Mouse (Mus musculus): ENCODE results near the gene Plxna4. TPM values are rescaled to one million over a fixed set of nuclear protein-coding genes. Genes with fewer than 3 reads are reported as not detected.

The Plxna4 gene
- polyA plus RNA-seq, 1 experiment from 2014 or later = 14.0 TPM

GRCm38 (mm10) chr6:32449237-32449963, 138.6 kb downstream of the Plxna4 start:
- Histone ChIP-seq H3K4me3 (ENCODE audit: low read length) (no peak overlapping the region), H3K9ac (ENCODE audit: low read depth, low read length) (no peak overlapping the region), H3K9me3 (ENCODE audit: control insufficient read depth, low read length) (no peaks in the 10 kb centered on the region), H3K4me1 (ENCODE audit: control insufficient read depth, insufficient read depth, low read depth, low read length) (no peaks in the 10 kb centered on the region), H3K36me3 (ENCODE audit: control insufficient read depth, insufficient read depth, low read length) (no peaks in the 10 kb centered on the region), H3K27ac (ENCODE audit: low read depth, low read length) (no peak overlapping the region), H3K4me2 (ENCODE audit: low read length) (no peak overlapping the region), H3K27me3 (replicated peaks; ENCODE audit: control insufficient read depth, insufficient read depth, low read length) (no peaks in the 10 kb centered on the region)
- WGBS = 82% methylated on average over 8 of the region's 8 CpGs
- no peak for ATAC-seq

DNA sequence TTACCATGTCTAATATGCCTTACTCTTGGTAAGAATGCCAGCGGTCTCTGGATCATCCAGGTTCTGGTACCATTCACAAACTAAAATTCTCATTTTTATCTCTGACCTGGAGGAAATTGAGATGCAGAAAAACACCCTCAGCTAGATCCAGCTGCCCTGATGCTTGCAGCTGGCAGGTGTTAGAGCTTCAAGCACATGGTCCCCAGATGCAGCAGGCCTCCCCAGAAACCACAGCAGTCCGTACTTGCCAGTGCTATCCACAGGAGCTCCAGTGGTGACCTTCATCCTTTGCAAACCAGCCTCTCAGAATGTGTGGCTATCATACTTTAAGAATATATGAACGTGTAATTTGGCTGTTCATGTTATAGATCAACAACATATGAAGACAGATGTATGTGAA, 139.2 kb downstream of the Plxna4 start:
- Histone ChIP-seq H3K27ac (ENCODE audit: low read depth, low read length) (no peak overlapping the region), H3K4me1 (ENCODE audit: control insufficient read depth, insufficient read depth, low read depth, low read length) (no peaks in the 10 kb centered on the region), H3K9me3 (ENCODE audit: control insufficient read depth, low read length) (no peaks in the 10 kb centered on the region), H3K36me3 (ENCODE audit: control insufficient read depth, insufficient read depth, low read length) (no peaks in the 10 kb centered on the region), H3K9ac (ENCODE audit: low read depth, low read length) (no peak overlapping the region), H3K4me2 (ENCODE audit: low read length) (no peak overlapping the region), H3K4me3 (ENCODE audit: low read length) (no peak overlapping the region), H3K27me3 (replicated peaks; ENCODE audit: control insufficient read depth, insufficient read depth, low read length) (no peaks in the 10 kb centered on the region)
- ATAC-seq = no peak
- 84% methylated on average over 3 of the region's 3 CpGs for WGBS

DNA sequence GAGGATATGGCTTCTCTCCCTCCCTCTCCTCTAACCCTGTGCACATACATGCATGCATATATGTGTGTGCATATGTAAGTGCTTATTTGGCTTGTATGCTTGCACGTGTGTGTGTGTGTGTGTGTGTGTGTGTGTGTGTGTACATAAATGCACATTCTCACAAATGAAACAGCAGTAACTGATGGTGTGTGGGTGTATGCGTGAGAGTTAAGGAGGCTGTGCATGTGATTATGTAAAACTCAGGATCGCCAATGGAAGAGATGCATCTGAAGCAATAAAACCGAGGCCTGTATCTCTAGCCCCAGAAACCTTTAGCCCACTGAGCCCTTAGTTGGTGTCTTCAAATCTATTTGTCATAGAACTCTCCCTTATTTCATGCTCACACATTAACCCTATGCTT, 141.7 kb downstream of the Plxna4 start:
- ATAC-seq = no peak
- H3K4me3 ChIP-seq (ENCODE audit: low read length) = no peak overlapping the region
- no peaks in the 10 kb centered on the region for H3K4me1 ChIP-seq (ENCODE audit: control insufficient read depth, insufficient read depth, low read depth, low read length)
- no peaks in the 10 kb centered on the region for H3K9me3 ChIP-seq (ENCODE audit: control insufficient read depth, low read length)
- no peaks in the 10 kb centered on the region for H3K36me3 ChIP-seq (ENCODE audit: control insufficient read depth, insufficient read depth, low read length)
- H3K27ac ChIP-seq (ENCODE audit: low read depth, low read length) = no peak overlapping the region
- H3K27me3 ChIP-seq (replicated peaks; ENCODE audit: control insufficient read depth, insufficient read depth, low read length) = no peaks in the 10 kb centered on the region
- no peak overlapping the region for H3K9ac ChIP-seq (ENCODE audit: low read depth, low read length)
- 83% methylated on average over 4 of the region's 4 CpGs for WGBS
- H3K4me2 ChIP-seq (ENCODE audit: low read length) = no peak overlapping the region

DNA sequence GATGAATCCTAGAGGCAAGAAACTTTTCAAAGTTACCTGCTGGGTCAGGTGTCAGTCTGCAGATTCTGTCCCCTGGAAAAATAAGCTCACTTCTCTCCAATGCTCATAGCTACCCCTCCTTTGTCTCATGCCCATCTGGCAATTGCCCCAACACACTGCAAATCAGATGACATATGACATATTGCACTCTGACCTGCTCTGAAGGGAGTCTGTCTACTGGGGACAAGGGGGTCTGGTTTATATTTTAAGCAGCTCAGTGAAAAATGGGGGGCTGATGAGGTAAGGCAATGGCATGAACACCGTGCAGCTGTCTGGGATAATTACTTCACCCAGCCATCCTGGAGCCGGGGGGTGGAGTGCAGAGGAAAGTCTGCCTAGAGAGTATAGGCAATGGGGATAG, 142.7 kb downstream of the Plxna4 start:
- H3K27me3 ChIP-seq (replicated peaks; ENCODE audit: control insufficient read depth, insufficient read depth, low read length) = no peaks in the 10 kb centered on the region
- no peak overlapping the region for H3K9ac ChIP-seq (ENCODE audit: low read depth, low read length)
- H3K27ac ChIP-seq (ENCODE audit: low read depth, low read length) = no peak overlapping the region
- WGBS = 59% methylated on average over 2 of the region's 2 CpGs
- H3K9me3 ChIP-seq (ENCODE audit: control insufficient read depth, low read length) = no peaks in the 10 kb centered on the region
- H3K4me1 ChIP-seq (ENCODE audit: control insufficient read depth, insufficient read depth, low read depth, low read length) = no peaks in the 10 kb centered on the region
- ATAC-seq = no peak
- no peak overlapping the region for H3K4me3 ChIP-seq (ENCODE audit: low read length)
- no peak overlapping the region for H3K4me2 ChIP-seq (ENCODE audit: low read length)
- no peaks in the 10 kb centered on the region for H3K36me3 ChIP-seq (ENCODE audit: control insufficient read depth, insufficient read depth, low read length)

DNA sequence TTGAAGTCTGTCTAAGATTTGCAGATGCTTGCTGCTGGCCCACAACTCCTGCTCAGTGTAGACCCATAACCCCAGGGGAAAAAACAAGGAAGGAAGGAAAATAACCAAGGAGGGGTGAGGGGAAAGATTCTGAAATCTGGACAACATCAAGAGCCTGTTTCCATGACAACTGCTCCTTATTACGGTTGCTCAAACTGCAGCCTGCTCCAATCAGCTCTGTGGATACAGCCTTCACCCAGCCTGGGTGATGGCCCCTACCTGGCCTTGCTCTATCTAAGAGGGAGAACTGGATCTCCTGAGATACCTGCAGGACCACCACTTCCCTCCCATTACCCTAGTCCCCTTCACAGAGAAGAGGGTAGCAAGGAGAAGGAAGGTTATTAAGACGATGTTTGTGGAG, 143.6 kb downstream of the Plxna4 start:
- H3K27me3 ChIP-seq (replicated peaks; ENCODE audit: control insufficient read depth, insufficient read depth, low read length) = no peaks in the 10 kb centered on the region
- H3K4me1 ChIP-seq (ENCODE audit: control insufficient read depth, insufficient read depth, low read depth, low read length) = peaks cover 4% of the 10 kb centered on the region; the same call in 1 of the 2 replicates
- H3K4me3 ChIP-seq (ENCODE audit: low read length) = no peak overlapping the region
- WGBS = 69% methylated on average over 2 of the region's 2 CpGs
- H3K9me3 ChIP-seq (ENCODE audit: control insufficient read depth, low read length) = no peaks in the 10 kb centered on the region
- H3K27ac ChIP-seq (ENCODE audit: low read depth, low read length) = no peak overlapping the region
- peak; percentile 62; the same call in 1 of the 2 replicates for ATAC-seq
- no peak overlapping the region for H3K4me2 ChIP-seq (ENCODE audit: low read length)
- no peaks in the 10 kb centered on the region for H3K36me3 ChIP-seq (ENCODE audit: control insufficient read depth, insufficient read depth, low read length)
- no peak overlapping the region for H3K9ac ChIP-seq (ENCODE audit: low read depth, low read length)

GRCm38 (mm10) chr6:32443679-32444078, 144.3 kb downstream of the Plxna4 start:
- Histone ChIP-seq H3K27me3 (replicated peaks; ENCODE audit: control insufficient read depth, insufficient read depth, low read length) (no peaks in the 10 kb centered on the region), H3K9me3 (ENCODE audit: control insufficient read depth, low read length) (no peaks in the 10 kb centered on the region), H3K36me3 (ENCODE audit: control insufficient read depth, insufficient read depth, low read length) (no peaks in the 10 kb centered on the region), H3K27ac (ENCODE audit: low read depth, low read length) (no peak overlapping the region), H3K4me3 (ENCODE audit: low read length) (no peak overlapping the region), H3K4me2 (ENCODE audit: low read length) (no peak overlapping the region), H3K4me1 (ENCODE audit: control insufficient read depth, insufficient read depth, low read depth, low read length) (peaks cover 4% of the 10 kb centered on the region; the same call in 1 of the 2 replicates), H3K9ac (ENCODE audit: low read depth, low read length) (no peak overlapping the region)
- ATAC-seq = no peak
- 78% methylated on average over 1 of the region's 1 CpGs for WGBS

DNA sequence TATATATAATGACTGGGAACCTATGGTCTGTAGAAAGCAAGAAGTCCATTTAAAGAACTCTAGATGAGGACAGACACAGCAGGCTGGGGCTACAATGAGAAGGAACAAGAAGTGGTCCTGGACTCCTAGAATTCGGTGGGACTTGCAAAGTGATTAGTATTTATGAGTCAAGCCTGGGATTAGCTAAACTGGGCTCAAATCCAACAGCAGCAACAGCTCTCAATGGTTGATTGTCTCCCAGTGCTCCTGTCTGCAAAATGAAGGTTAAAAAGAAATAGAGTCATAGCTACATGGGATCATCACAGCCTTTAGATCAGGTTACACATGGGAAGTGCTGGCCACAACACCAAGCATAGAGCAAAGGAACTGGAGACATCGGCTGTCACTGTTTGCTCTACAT, 148.6 kb downstream of the Plxna4 start:
- H3K27ac ChIP-seq (ENCODE audit: low read depth, low read length) = no peak overlapping the region
- H3K27me3 ChIP-seq (replicated peaks; ENCODE audit: control insufficient read depth, insufficient read depth, low read length) = no peaks in the 10 kb centered on the region
- H3K4me3 ChIP-seq (ENCODE audit: low read length) = no peak overlapping the region
- H3K4me1 ChIP-seq (ENCODE audit: control insufficient read depth, insufficient read depth, low read depth, low read length) = peaks cover 8% of the 10 kb centered on the region
- H3K4me2 ChIP-seq (ENCODE audit: low read length) = no peak overlapping the region
- no peak for ATAC-seq
- 74% methylated on average over 2 of the region's 2 CpGs for WGBS
- no peak overlapping the region for H3K9ac ChIP-seq (ENCODE audit: low read depth, low read length)
- no peaks in the 10 kb centered on the region for H3K36me3 ChIP-seq (ENCODE audit: control insufficient read depth, insufficient read depth, low read length)
- H3K9me3 ChIP-seq (ENCODE audit: control insufficient read depth, low read length) = no peaks in the 10 kb centered on the region

DNA sequence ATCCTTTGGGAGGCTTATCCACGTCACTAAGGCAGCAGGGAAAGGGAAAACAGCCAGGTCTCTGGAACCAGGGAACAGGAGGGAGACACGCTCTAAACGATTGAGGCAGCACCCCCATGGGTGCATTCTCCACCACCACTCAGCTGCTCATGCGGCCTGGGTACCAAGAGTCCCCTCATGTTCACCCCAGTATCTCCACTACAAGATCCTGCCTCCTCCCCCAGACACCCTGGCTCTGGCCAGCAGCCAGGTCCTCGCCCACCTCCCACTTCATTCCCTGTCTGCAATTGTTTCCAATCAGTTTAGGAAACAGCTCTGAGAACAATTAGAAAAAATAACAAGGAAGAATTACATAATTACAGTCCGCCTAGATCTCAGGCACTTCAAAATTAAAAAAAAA, 150.8 kb downstream of the Plxna4 start:
- Histone ChIP-seq H3K4me2 (ENCODE audit: low read length) (no peak overlapping the region), H3K27ac (ENCODE audit: low read depth, low read length) (no peak overlapping the region), H3K9me3 (ENCODE audit: control insufficient read depth, low read length) (no peaks in the 10 kb centered on the region), H3K4me1 (ENCODE audit: control insufficient read depth, insufficient read depth, low read depth, low read length) (peaks cover 8% of the 10 kb centered on the region), H3K4me3 (ENCODE audit: low read length) (no peak overlapping the region), H3K36me3 (ENCODE audit: control insufficient read depth, insufficient read depth, low read length) (no peaks in the 10 kb centered on the region), H3K9ac (ENCODE audit: low read depth, low read length) (no peak overlapping the region), H3K27me3 (replicated peaks; ENCODE audit: control insufficient read depth, insufficient read depth, low read length) (no peaks in the 10 kb centered on the region)
- 66% methylated on average over 6 of the region's 6 CpGs for WGBS
- no peak for ATAC-seq

DNA sequence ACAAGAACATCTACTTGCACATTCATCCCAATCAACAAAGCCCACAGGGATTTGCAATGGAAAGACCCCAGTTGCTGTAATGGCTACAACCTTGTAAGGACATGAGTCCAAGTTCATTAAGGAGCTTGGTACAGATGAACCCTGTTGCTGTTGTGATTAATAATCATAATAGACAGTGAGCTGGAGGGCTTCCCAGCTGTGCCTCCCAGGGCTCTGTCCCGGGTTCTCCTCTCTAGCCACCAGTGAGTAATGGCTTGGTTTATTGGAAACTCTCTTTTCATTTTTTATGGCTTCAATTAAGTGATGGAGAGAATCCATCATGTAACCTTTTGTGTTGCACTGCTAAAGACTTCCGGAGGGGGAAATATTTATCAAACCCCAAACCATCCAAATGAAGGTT, 164.9 kb downstream of the Plxna4 start:
- Histone ChIP-seq H3K4me2 (ENCODE audit: low read length) (no peak overlapping the region), H3K9me3 (ENCODE audit: control insufficient read depth, low read length) (no peaks in the 10 kb centered on the region), H3K27me3 (replicated peaks; ENCODE audit: control insufficient read depth, insufficient read depth, low read length) (no peaks in the 10 kb centered on the region), H3K9ac (ENCODE audit: low read depth, low read length) (no peak overlapping the region), H3K4me1 (ENCODE audit: control insufficient read depth, insufficient read depth, low read depth, low read length) (no peaks in the 10 kb centered on the region), H3K27ac (ENCODE audit: low read depth, low read length) (no peak overlapping the region), H3K36me3 (ENCODE audit: control insufficient read depth, insufficient read depth, low read length) (no peaks in the 10 kb centered on the region), H3K4me3 (ENCODE audit: low read length) (no peak overlapping the region)
- no peak for ATAC-seq
- 65% methylated on average over 2 of the region's 2 CpGs for WGBS
